Mouse (Mus musculus) C2C12 (cell line): ENCODE data around the gene Ltn1.

Source experiments
- CTCF ChIP-seq: IDR thresholded peaks from one replicate; pipeline ENCODE4 v1.5.1; 2011; ENCODE audit not compliant: control insufficient read depth, insufficient read depth, insufficient read length
- FOSL1 ChIP-seq: IDR thresholded peaks from one replicate; pipeline ENCODE4 v1.8.0; 2011; ENCODE audit warnings: mild to moderate bottlenecking, low read length; ENCODE audit not compliant: poor library complexity, insufficient read depth, severe bottlenecking
- MAX ChIP-seq: IDR thresholded peaks from one replicate; pipeline ENCODE4 v1.6.1; 2011; ENCODE audit warnings: mild to moderate bottlenecking, control low read depth
- MYOD1 ChIP-seq: IDR thresholded peaks from one replicate; pipeline ENCODE4 v1.6.1; 2011; ENCODE audit warnings: low read depth; ENCODE audit not compliant: control insufficient read depth, insufficient read length
- MYOG ChIP-seq: IDR thresholded peaks from one replicate; pipeline ENCODE4 v1.6.1; 2011; ENCODE audit not compliant: control insufficient read depth, insufficient read length; ENCODE audit errors: extremely low read depth
- USF1 ChIP-seq: IDR thresholded peaks from one replicate; pipeline ENCODE4 v1.6.1; 2011; ENCODE audit warnings: low read depth, mild to moderate bottlenecking, control low read depth, moderate library complexity

- TF ChIP-seq CTCF (no peak), MAX (no peak), USF1 (no peak), MYOD1 (no peak), MYOG (no peak), FOSL1 (no peak)
These were observed 12.7 kb upstream of the Ltn1 start for GRCm38 (mm10) chr16:87445110-87445509.
